Mouse (Mus musculus) cerebellum, adult 9-11 months (tissue): Measurements from ENCODE around the gene Rpl14.
A peak's percentile ranks its signal among the peaks of the same experiment; 100 is the strongest.

Source experiments
- DNase-seq: peaks from one replicate; pipeline ENCODE4 v3.0.0; 2022

The Rpl14 gene

GRCm38 (mm10) chr9:120603956-120604355 is 32.7 kb downstream of the Rpl14 start:
- DNase-seq = no peak

DNA sequence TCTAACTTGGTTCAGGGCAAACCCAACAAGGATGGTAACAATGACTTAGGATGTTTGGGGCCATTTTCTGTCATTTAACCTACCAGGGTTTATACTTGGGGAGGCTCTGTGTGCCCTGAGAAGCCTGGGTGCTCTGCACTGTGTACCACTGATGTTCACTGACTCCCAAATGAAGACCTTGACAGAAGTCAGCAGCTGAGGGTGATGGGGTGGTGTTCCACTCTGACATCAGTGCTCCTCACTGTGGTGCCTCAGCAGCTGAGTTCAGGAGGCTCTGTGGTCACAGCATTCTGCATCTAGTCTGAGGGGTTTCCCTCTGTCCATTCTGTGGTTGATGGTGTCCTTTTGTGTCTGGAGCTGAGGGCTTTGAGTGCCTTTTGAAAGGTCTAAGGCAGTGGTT is 39.8 kb downstream of the Rpl14 start:
- DNase-seq = no peak

DNA sequence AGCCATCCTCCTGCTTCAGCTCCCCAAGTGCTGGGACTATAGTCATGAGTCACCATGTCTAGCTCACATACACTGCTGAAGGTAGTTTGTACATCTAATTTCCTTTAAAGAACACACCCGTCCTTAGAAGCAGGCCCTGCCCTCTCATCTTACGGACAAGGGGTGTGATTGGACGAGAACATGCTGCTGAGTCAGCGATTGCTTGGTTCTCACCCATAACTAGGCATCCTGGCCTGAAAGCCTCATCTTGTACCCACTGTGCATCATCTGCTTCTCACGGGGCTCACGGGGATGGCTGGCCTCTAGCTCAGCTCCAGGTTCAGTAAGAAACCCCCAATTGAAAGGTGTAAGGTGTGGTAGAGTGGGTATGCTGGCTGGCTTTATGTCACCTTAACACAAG is 42.8 kb downstream of the Rpl14 start:
- DNase-seq = no peak

DNA sequence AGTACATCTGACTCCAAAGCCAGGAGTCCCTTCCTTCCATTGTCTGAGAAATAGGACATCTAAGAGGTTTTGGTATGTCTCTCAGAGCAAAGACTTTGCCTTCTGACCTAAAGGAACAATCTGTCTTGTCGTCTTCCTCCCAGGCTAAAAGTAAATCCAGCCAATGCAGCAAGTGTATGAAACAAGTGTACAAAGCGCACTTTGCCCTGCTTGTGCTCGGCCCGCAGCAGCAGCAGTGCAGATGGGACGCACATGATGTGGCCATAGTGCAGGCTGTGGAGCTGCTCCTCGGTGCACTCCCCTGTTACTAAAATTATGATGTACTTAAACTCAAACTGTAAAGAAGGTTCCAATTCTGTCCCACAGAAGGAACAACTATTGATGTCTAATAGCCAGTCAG is 46.9 kb downstream of the Rpl14 start:
- no peak for DNase-seq

DNA sequence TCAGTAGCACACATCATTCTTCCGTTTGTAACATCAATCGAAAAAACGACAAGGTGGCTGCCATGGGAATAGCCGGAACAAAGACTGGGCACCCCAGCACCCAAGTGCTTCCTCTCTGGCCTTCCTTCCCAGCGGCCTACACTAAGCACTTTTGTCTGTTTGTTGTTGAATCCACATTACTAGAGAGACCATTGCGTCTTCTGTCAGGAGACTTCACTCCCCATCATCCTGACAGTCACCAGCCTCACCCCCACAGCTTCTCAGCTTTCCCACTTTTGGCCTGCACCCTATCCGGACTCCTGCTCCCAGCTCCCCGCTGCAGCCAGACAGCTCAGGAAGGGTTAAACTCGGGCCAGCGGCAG is 48.1 kb downstream of the Rpl14 start:
- no peak for DNase-seq

- DNase-seq = peak; percentile 83
These were observed 48.6 kb downstream of the Rpl14 start for GRCm38 (mm10) chr9:120619709-120620408.

- DNase-seq = no peak
These were observed 49.1 kb downstream of the Rpl14 start for GRCm38 (mm10) chr9:120620409-120620745.
